Mouse (Mus musculus): Measurements from ENCODE around the gene Creg2. TPM values are rescaled to one million over a fixed set of nuclear protein-coding genes. Genes with fewer than 3 reads are reported as not detected.
"Not testable (repeated sequence)": the region's sequence is repeated elsewhere in the genome, so short reads cannot be mapped to it uniquely, and the experiment has no call there.

The Creg2 gene
- polyA plus RNA-seq, 1 experiment from 2014 or later, result 0.04 TPM

DNA sequence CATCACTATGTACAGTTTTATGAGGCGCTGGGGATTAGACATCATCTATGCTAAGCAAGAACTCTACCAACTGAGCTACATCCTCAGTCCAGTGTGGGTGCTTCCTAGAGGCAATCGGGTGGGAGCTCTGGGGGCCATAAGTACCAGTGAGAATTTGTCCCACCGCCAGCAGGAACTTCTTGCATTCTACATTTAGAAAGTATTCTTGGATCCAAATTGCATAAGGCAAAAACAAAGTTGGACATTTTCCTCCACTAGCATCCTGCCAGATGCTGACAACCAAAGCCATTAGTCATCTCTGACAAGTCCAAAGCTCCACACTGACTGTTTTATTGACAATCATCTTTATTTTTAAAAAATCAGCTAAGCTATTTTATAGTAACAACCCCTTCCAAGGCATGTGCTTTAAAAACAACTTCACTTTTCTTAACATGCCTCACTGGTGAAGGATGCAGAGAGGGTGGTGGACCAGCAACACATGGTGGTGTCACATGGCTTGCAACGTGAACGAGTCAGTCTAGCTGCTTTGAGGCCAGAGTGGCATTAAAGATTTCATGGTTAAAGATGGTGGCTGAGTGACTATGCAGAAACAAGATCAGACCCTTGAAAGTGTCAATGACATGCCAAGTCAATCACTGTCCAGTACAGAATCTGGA is 25.1 kb upstream of the Creg2 start:
- H3K27ac ChIP-seq, result no peak overlapping the region

DNA sequence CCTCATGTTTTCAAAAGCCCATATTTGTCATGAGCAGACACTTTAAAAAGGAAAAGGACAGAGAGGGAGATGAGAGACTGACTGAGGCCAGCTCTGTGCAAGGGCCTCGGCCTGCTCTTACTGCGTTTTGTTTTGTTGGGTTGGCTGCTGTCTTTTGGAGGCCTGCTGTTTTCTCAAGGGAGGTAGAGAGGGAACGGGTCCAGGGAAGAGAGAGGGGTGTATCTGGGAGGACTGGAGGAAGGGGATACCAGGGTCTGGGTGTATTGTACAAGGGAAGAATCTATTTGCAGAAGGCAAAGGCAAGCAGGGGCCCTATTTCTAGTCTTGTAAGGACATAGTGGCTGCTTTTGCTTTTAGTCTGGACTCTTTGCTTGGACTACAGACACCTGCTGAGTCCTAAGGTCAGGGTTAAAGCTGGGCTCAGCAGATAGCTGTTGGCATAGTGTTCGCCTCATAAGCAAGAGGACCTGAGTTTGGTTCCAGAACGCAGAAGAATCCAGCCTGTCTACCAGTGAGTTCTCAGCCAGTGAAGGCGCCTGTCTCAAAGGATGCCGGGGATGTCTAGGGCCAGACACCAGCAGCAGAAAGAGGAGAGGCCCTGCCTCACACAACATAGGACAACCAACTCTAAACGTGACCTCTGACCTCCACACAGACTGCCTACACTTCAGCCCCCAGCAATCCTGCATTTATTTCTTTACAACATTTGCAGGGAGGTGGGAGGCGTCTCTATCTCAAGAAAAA is 21.3 kb upstream of the Creg2 start:
- no peaks in the 10 kb centered on the region for H3K27me3 ChIP-seq (ENCODE audit: insufficient read depth, poor library complexity, severe bottlenecking)
- 76% methylated on average over 9 of the region's 9 CpGs for WGBS
- H3K27ac ChIP-seq, result no peak overlapping the region; the same call in 1 of the 2 replicates
- peaks cover 3% of the 10 kb centered on the region; the same call in 1 of the 2 replicates for H3K36me3 ChIP-seq
- peaks cover 14% of the 10 kb centered on the region for H3K4me1 ChIP-seq
- H3K9me3 ChIP-seq, result no peaks in the 10 kb centered on the region
- no peak overlapping the region for H3K4me3 ChIP-seq
- DNase-seq (ENCODE audit: low spot score), result no peak

More for the DNA sequence above, 25.1 kb upstream of the Creg2 start:
- no peak for DNase-seq (ENCODE audit: low spot score)
- Histone ChIP-seq H3K4me1 (peaks cover 21% of the 10 kb centered on the region), H3K36me3 (no peaks in the 10 kb centered on the region), H3K27me3 (ENCODE audit: insufficient read depth, poor library complexity, severe bottlenecking) (peaks cover 6% of the 10 kb centered on the region; the same call in 1 of the 2 replicates), H3K4me3 (no peak overlapping the region), H3K9me3 (no peaks in the 10 kb centered on the region)
- 88% methylated on average over 5 of the region's 5 CpGs for WGBS

DNA sequence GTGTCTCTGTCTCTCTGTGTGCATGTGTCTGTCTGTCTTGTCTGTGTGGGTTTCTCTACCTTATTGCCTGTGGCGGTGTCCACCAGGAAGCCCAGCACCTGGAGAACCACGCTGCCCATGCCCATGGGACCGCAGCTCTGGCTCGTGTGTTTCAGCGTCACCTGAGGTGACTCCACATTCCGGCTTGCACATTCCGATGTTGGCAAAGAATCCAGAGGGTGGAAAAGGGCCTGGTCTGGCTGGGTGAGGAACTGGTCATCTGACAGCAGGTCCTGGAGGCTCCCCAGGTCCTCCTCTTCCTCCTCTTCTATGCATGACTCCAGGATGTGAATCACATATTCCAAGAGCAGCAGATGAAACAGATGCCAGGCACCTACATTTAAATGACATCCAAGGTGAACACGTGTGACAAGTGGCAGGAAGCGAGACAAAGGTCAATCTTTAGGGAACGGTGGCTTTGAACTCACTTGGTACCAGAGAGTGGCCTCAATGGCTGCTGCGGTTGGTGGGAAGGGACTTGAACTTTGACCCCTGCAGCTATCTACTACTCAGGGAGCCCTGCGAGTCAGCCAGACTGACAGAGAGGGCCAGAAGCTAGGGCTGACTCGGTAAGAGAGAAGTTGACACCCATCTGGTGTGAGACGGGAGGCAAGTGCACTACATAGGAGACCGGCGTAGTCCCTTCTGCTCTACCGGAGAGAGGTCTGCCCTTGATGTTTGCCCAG is 19.1 kb upstream of the Creg2 start:
- no peak overlapping the region for H3K27ac ChIP-seq
- H3K9me3 ChIP-seq, result no peaks in the 10 kb centered on the region
- 83% methylated on average over 17 of the region's 17 CpGs for WGBS

DNA sequence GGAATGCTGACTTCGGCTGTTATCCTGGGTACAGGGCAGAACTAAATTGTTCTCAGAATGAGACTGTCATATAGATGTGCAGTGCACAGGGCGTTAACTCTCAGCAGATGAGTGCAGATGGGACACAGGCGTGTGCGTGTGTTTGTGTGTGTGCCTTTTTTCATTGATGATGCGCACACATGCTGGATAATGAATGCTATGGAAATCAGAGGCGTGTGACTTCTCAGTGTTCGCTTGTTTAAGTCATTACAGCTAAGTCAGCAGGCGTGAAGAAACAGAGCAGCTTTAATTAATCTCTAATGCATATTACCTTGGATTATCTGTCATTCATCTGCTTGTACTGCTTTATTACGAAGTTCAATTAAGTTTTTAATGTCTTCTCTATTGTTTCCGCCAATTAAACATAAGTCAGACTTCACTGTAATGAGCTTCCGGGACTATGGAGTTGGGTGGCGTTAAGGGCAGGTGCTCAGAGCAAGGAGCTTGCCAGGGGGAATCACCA is 15.5 kb upstream of the Creg2 start:
- Histone ChIP-seq H3K4me1 (peaks cover 7% of the 10 kb centered on the region), H3K36me3 (peaks cover 3% of the 10 kb centered on the region; the same call in 1 of the 2 replicates), H3K9me3 (no peaks in the 10 kb centered on the region), H3K27me3 (ENCODE audit: insufficient read depth, poor library complexity, severe bottlenecking) (no peaks in the 10 kb centered on the region), H3K4me3 (no peak overlapping the region), H3K27ac (no peak overlapping the region)
- no peak for DNase-seq (ENCODE audit: low spot score)
- WGBS, result 87% methylated on average over 12 of the region's 12 CpGs

More for the DNA sequence above, 19.1 kb upstream of the Creg2 start:
- Histone ChIP-seq H3K4me1 (peaks cover 14% of the 10 kb centered on the region), H3K36me3 (peaks cover 3% of the 10 kb centered on the region; the same call in 1 of the 2 replicates), H3K27me3 (ENCODE audit: insufficient read depth, poor library complexity, severe bottlenecking) (no peaks in the 10 kb centered on the region), H3K4me3 (no peak overlapping the region)
- no peak for DNase-seq (ENCODE audit: low spot score)

DNA sequence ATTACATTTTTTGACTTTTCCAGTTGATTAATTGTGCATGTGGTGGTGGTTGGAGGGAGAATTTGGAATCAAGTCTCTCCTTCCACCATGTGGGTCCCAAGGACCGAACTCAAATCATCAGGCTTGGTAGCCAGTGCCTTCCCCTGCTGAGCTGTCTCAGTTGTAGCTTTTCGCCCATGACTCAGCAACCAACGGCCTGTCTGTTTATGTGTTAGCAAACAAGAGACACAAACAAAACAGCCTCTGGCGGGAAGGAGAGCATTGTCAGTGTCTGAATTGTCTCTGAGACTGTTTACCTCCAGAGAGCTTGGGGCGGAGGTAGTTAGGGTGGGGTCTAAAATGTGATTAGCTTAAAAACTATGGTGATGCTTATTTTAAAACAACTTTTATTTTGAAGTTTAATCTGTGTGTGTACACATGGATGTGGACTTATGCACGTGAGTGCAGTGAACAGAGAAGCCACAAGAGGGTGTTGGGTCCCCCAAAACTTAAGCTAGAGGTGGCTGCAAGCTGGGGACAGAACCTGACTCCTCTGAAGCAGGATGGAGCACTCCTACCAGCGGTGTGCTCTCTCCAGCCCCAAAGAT is 12.9 kb upstream of the Creg2 start:
- 84% methylated on average over 7 of the region's 7 CpGs for WGBS
- DNase-seq (ENCODE audit: low spot score), result no peak
- no peaks in the 10 kb centered on the region for H3K27me3 ChIP-seq (ENCODE audit: insufficient read depth, poor library complexity, severe bottlenecking)

DNA sequence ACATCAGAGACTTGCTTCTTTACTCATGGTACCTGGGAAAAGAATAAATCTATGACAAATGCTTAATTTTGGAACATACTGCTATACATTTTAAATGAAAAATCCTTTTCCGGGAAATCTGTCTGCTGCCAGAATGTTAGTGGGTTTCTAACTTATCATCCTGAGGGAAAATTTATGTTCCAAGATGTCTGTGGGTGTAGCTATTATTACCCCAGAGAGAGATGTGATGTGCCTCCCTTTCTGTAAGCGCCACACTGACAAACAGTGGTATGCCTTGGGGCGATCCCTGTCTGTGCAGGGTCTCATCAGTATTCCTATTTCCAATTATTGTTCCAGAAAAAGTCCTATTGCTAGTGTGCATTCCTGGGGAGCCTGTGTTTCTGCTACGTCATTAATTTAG is 11.8 kb upstream of the Creg2 start:
- Histone ChIP-seq H3K4me3 (no peak overlapping the region), H3K27me3 (ENCODE audit: insufficient read depth, poor library complexity, severe bottlenecking) (no peaks in the 10 kb centered on the region), H3K9me3 (no peaks in the 10 kb centered on the region), H3K27ac (no peak overlapping the region), H3K36me3 (no peaks in the 10 kb centered on the region), H3K4me1 (no peaks in the 10 kb centered on the region)
- WGBS, result 86% methylated on average over 4 of the region's 4 CpGs
- no peak for DNase-seq (ENCODE audit: low spot score)

More for the DNA sequence above, 12.9 kb upstream of the Creg2 start:
- no peaks in the 10 kb centered on the region for H3K9me3 ChIP-seq
- H3K27ac ChIP-seq, result no peak overlapping the region
- H3K4me1 ChIP-seq, result no peaks in the 10 kb centered on the region
- no peak overlapping the region for H3K4me3 ChIP-seq
- H3K36me3 ChIP-seq, result no peaks in the 10 kb centered on the region

DNA sequence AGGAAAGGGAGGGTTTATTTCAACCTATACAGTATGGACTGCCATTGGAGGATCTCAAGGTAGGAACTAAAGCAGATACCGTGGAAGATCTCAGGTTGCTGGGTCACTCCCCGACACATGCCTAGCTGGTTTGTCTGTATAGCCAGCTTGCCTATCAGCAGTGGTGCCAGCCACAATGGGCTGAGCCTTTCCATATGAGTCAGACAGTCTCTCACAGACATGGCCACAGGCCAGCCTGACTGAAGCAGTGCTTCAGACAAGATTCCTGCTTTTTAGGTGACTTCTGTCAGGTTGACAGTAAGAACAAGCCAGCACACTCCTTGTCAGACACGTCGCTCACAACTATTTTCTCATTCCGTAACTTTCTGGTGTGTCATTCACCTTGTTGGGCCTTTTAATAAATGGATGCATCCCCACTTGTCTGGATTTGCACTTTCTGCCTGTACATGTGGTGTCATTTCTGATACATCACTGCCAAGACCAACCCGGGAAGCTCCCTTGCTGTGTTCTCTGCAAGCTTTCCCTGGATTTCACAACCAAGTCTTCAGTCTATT is 5.8 kb upstream of the Creg2 start:
- Histone ChIP-seq H3K9me3 (no peaks in the 10 kb centered on the region), H3K4me1 (no peaks in the 10 kb centered on the region), H3K36me3 (no peaks in the 10 kb centered on the region), H3K27me3 (ENCODE audit: insufficient read depth, poor library complexity, severe bottlenecking) (peaks cover 8% of the 10 kb centered on the region), H3K4me3 (no peak overlapping the region), H3K27ac (no peak overlapping the region)
- 68% methylated on average over 6 of the region's 6 CpGs for WGBS
- no peak for DNase-seq (ENCODE audit: low spot score)

DNA sequence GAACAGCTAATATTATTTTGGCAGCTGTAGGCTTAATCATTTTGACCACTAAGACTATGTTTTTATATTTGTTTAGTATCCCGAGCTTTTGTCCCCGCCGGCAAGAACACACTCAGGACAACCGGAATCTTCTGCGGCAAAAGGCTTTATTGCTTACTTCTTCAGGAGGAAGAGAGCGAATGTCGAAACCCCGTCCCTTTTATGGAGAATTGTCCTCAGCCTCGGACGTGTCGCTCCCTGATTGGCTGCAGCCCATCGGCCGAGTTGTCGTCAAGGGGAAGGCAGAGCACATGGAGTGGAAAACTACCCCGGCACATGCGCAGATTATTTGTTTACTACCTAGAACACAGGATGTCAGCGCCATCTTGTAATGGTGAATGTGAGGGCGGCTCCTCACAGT is 3.6 kb upstream of the Creg2 start:
- H3K36me3 ChIP-seq; H3K27ac ChIP-seq; DNase-seq (ENCODE audit: low spot score); H3K4me3 ChIP-seq; H3K9me3 ChIP-seq: not testable (repeated sequence)
- 86% methylated on average over 18 of the region's 18 CpGs for WGBS
- Histone ChIP-seq H3K4me1 (peaks cover 13% of the 10 kb centered on the region), H3K27me3 (ENCODE audit: insufficient read depth, poor library complexity, severe bottlenecking) (peaks cover 27% of the 10 kb centered on the region)

DNA sequence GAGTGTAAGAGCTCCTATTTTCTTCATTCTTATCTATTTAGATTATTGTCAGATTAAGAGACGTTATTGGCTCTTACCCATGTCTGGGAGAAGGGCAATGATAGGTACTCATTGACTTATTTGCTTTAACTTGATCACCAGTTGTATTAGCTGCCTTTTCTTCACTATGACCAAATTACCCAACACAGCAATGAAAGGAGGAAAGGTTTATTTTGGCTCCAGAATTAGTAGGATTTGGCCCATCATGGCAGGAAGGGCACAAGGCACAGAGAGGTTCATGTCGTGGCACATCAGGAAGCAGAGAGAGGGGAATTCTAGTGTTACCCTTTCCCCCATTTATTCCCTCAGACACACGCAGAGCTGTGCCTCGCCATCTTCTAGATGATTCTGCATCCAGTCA is 1.8 kb upstream of the Creg2 start:
- 76% methylated on average over 4 of the region's 4 CpGs for WGBS
- DNase-seq (ENCODE audit: low spot score), result no peak
- Histone ChIP-seq H3K27me3 (ENCODE audit: insufficient read depth, poor library complexity, severe bottlenecking) (peaks cover 43% of the 10 kb centered on the region), H3K4me3 (no peak overlapping the region), H3K9me3 (no peaks in the 10 kb centered on the region), H3K36me3 (no peaks in the 10 kb centered on the region), H3K27ac (no peak overlapping the region), H3K4me1 (peaks cover 16% of the 10 kb centered on the region)

DNA sequence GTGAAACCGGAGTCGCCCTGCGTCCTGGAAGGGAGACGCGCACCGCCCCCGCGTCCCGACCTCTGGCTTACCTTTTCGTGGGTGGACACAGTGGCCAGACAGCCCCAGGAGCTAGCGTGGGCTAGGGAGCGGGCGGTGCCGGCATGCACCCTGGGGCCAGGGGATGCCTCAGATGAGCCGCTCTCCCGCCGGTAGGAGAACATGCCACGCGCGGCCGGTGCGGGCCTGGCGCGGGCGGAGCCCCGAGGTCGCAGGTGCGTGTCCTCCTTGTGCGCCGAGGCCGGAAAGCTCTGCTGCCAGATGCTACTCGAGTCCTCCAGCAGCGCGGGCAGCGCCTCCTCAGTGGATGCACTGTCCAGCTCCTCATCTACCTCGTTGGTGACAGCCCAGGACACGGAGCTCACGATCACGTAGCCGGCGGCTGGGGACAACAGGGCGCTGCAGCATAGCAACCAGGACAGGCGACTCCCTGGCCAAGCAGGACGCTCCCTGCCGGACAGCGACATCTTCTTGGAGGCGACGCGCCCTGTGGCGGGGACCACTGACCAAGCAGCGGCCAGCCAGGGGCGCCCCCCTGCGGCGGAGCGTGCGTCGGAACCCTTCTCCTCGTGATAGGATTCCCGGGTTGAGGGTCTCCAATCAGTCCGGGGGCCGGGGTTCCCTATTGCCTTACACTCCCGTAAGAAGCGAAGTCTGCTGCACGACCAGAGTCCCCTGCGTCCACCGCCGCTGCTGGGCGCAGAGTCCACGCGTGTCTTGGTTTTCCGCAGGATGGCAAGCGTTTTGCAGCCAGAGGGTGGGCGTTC is 636 bp downstream of the Creg2 start:
- H3K27ac ChIP-seq, result peak overlapping the region; percentile 19; the same call in 1 of the 2 replicates
- H3K36me3 ChIP-seq, result no peaks in the 10 kb centered on the region
- DNase-seq (ENCODE audit: low spot score), result peak; percentile 90
- no peaks in the 10 kb centered on the region for H3K9me3 ChIP-seq
- peaks cover 51% of the 10 kb centered on the region for H3K27me3 ChIP-seq (ENCODE audit: insufficient read depth, poor library complexity, severe bottlenecking)
- peaks cover 19% of the 10 kb centered on the region for H3K4me1 ChIP-seq
- WGBS, result 1% methylated on average over 73 of the region's 73 CpGs
- peak overlapping the region; percentile 76 for H3K4me3 ChIP-seq

DNA sequence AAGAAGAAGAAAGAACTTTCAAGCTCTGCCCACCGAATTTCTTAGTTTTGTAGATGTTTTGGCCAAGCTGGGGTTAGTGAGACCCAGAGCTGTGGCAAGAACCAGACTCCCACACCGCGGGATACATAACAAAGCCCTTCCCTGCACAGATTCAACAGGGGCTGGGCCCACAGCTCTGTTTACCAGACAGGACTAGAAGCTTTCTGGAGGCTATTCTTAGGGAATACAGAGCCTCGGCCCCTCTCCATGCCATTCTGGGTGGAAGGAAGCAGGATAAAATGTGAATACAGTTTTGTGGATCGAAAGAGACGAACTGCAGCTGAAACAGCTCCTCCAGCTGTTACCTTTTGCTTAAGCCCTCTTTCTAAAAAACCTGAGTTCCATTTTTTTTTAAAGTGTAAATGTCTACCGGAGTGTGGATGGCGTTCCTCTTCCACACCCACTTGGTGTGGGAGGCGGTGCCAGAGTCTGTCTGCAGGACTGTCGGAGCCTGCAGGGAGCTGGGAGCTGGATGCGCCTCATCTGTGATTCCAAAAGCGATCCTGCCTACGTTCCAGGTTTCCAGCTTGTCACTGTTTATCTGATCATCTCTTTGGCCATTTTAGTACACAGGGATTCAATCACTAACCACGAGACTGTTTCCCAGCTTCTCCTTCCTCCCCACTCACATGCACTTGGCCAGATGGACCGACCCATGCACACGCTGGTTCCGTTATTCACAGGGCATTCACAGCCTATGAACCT is 1.4 kb downstream of the Creg2 start:
- Histone ChIP-seq H3K9me3 (no peaks in the 10 kb centered on the region), H3K27ac (no peak overlapping the region), H3K36me3 (no peaks in the 10 kb centered on the region), H3K4me1 (peaks cover 19% of the 10 kb centered on the region), H3K27me3 (ENCODE audit: insufficient read depth, poor library complexity, severe bottlenecking) (peaks cover 51% of the 10 kb centered on the region), H3K4me3 (peak overlapping the region; percentile 76)
- WGBS, result 18% methylated on average over 17 of the region's 17 CpGs
- DNase-seq (ENCODE audit: low spot score), result no peak
